Mouse (Mus musculus): ENCODE data around the gene Myo1d. TPM values are rescaled to one million over a fixed set of nuclear protein-coding genes. Genes with fewer than 3 reads are reported as not detected.

Myo1d gene
- polyA plus RNA-seq, 1 experiment: 6.4 TPM

GRCm38 (mm10) chr11:80546233-80546632 lies 233.6 kb downstream of the Myo1d start:
- Histone ChIP-seq H3K4me3 (replicated peaks; ENCODE audit: control insufficient read depth, low read depth, low read length) (no peak overlapping the region), H3K27ac (ENCODE audit: control insufficient read depth, insufficient read depth, low read depth, low read length, poor library complexity) (no peak overlapping the region), H3K4me1 (ENCODE audit: control insufficient read depth, insufficient read depth, low read length) (no peaks in the 10 kb centered on the region; the same call in 1 of the 2 replicates)
- TF ChIP-seq POLR2A (IDR thresholded peaks at IDR 0.05; ENCODE audit: borderline replicate concordance, control insufficient read depth, low read depth, low read length) (no peak), CTCF (IDR thresholded peaks at IDR 0.05; ENCODE audit: control insufficient read depth, insufficient read depth, low read length) (no peak)
- WGBS: 68% methylated on average over 2 of the region's 2 CpGs

- WGBS: 42% methylated on average over 4 of the region's 4 CpGs
- Histone ChIP-seq H3K4me3 (replicated peaks; ENCODE audit: control insufficient read depth, low read depth, low read length) (no peak overlapping the region), H3K4me1 (ENCODE audit: control insufficient read depth, insufficient read depth, low read length) (no peaks in the 10 kb centered on the region), H3K27ac (ENCODE audit: control insufficient read depth, insufficient read depth, low read depth, low read length, poor library complexity) (no peak overlapping the region)
- no peak for TF ChIP-seq POLR2A (IDR thresholded peaks at IDR 0.05; ENCODE audit: borderline replicate concordance, control insufficient read depth, low read depth, low read length)
- TF ChIP-seq CTCF (IDR thresholded peaks at IDR 0.05; ENCODE audit: control insufficient read depth, insufficient read depth, low read length): no peak
Measured at GRCm38 (mm10) chr11:80539056-80539455, 240.8 kb downstream of the Myo1d start.

GRCm38 (mm10) chr11:80532966-80533365 lies 246.9 kb downstream of the Myo1d start:
- H3K4me3 ChIP-seq (replicated peaks; ENCODE audit: control insufficient read depth, low read depth, low read length): no peak overlapping the region
- no peaks in the 10 kb centered on the region; the same call in 1 of the 2 replicates for H3K4me1 ChIP-seq (ENCODE audit: control insufficient read depth, insufficient read depth, low read length)
- H3K27ac ChIP-seq (ENCODE audit: control insufficient read depth, insufficient read depth, low read depth, low read length, poor library complexity): no peak overlapping the region
- 23% methylated on average over 1 of the region's 1 CpGs for WGBS
- TF ChIP-seq CTCF (IDR thresholded peaks at IDR 0.05; ENCODE audit: control insufficient read depth, insufficient read depth, low read length) (no peak), POLR2A (IDR thresholded peaks at IDR 0.05; ENCODE audit: borderline replicate concordance, control insufficient read depth, low read depth, low read length) (no peak)

- Histone ChIP-seq H3K4me1 (ENCODE audit: control insufficient read depth, insufficient read depth, low read length) (no peaks in the 10 kb centered on the region; the same call in 1 of the 2 replicates), H3K4me3 (replicated peaks; ENCODE audit: control insufficient read depth, low read depth, low read length) (no peak overlapping the region), H3K27ac (ENCODE audit: control insufficient read depth, insufficient read depth, low read depth, low read length, poor library complexity) (no peak overlapping the region)
- TF ChIP-seq CTCF (IDR thresholded peaks at IDR 0.05; ENCODE audit: control insufficient read depth, insufficient read depth, low read length) (no peak), POLR2A (IDR thresholded peaks at IDR 0.05; ENCODE audit: borderline replicate concordance, control insufficient read depth, low read depth, low read length) (no peak)
- WGBS: 81% methylated on average over 8 of the region's 8 CpGs
Measured at GRCm38 (mm10) chr11:80529149-80529548, 250.7 kb downstream of the Myo1d start.

- peak; percentile 46; the same call in 1 of the 2 replicates for TF ChIP-seq CTCF (IDR thresholded peaks at IDR 0.05; ENCODE audit: control insufficient read depth, insufficient read depth, low read length)
- no peak for TF ChIP-seq POLR2A (IDR thresholded peaks at IDR 0.05; ENCODE audit: borderline replicate concordance, control insufficient read depth, low read depth, low read length)
- H3K27ac ChIP-seq (ENCODE audit: control insufficient read depth, insufficient read depth, low read depth, low read length, poor library complexity): no peak overlapping the region
- no peak overlapping the region for H3K4me3 ChIP-seq (replicated peaks; ENCODE audit: control insufficient read depth, low read depth, low read length)
- H3K4me1 ChIP-seq (ENCODE audit: control insufficient read depth, insufficient read depth, low read length): peaks cover 7% of the 10 kb centered on the region
Measured at GRCm38 (mm10) chr11:80527697-80528096, 252.1 kb downstream of the Myo1d start.

GRCm38 (mm10) chr11:80524213-80524612 lies 255.6 kb downstream of the Myo1d start:
- H3K4me3 ChIP-seq (replicated peaks; ENCODE audit: control insufficient read depth, low read depth, low read length): no peak overlapping the region
- H3K27ac ChIP-seq (ENCODE audit: control insufficient read depth, insufficient read depth, low read depth, low read length, poor library complexity): no peak overlapping the region
- no peak for TF ChIP-seq POLR2A (IDR thresholded peaks at IDR 0.05; ENCODE audit: borderline replicate concordance, control insufficient read depth, low read depth, low read length)
- 42% methylated on average over 5 of the region's 5 CpGs for WGBS
- H3K4me1 ChIP-seq (ENCODE audit: control insufficient read depth, insufficient read depth, low read length): peaks cover 8% of the 10 kb centered on the region

- 56% methylated on average over 4 of the region's 4 CpGs for WGBS
- H3K4me1 ChIP-seq (ENCODE audit: control insufficient read depth, insufficient read depth, low read length): peaks cover 8% of the 10 kb centered on the region
- TF ChIP-seq POLR2A (IDR thresholded peaks at IDR 0.05; ENCODE audit: borderline replicate concordance, control insufficient read depth, low read depth, low read length) (no peak), CTCF (IDR thresholded peaks at IDR 0.05; ENCODE audit: control insufficient read depth, insufficient read depth, low read length) (no peak)
Measured at GRCm38 (mm10) chr11:80523410-80523809, 256.4 kb downstream of the Myo1d start.

GRCm38 (mm10) chr11:80522852-80523251 lies 257.0 kb downstream of the Myo1d start:
- 12% methylated on average over 2 of the region's 2 CpGs for WGBS
- TF ChIP-seq POLR2A (IDR thresholded peaks at IDR 0.05; ENCODE audit: borderline replicate concordance, control insufficient read depth, low read depth, low read length): no peak
- no peak for TF ChIP-seq CTCF (IDR thresholded peaks at IDR 0.05; ENCODE audit: control insufficient read depth, insufficient read depth, low read length)
- H3K4me3 ChIP-seq (replicated peaks; ENCODE audit: control insufficient read depth, low read depth, low read length): no peak overlapping the region
- H3K4me1 ChIP-seq (ENCODE audit: control insufficient read depth, insufficient read depth, low read length): peaks cover 8% of the 10 kb centered on the region
- H3K27ac ChIP-seq (ENCODE audit: control insufficient read depth, insufficient read depth, low read depth, low read length, poor library complexity): peak overlapping the region; percentile 68; the same call in 1 of the 2 replicates

More at GRCm38 (mm10) chr11:80523410-80523809, 256.4 kb downstream of the Myo1d start:
- Histone ChIP-seq H3K27ac (ENCODE audit: control insufficient read depth, insufficient read depth, low read depth, low read length, poor library complexity) (peak overlapping the region; percentile 29; the same call in 1 of the 2 replicates), H3K4me3 (replicated peaks; ENCODE audit: control insufficient read depth, low read depth, low read length) (no peak overlapping the region)

GRCm38 (mm10) chr11:80521148-80521547 lies 258.7 kb downstream of the Myo1d start:
- Histone ChIP-seq H3K4me3 (replicated peaks; ENCODE audit: control insufficient read depth, low read depth, low read length) (no peak overlapping the region), H3K27ac (ENCODE audit: control insufficient read depth, insufficient read depth, low read depth, low read length, poor library complexity) (no peak overlapping the region), H3K4me1 (ENCODE audit: control insufficient read depth, insufficient read depth, low read length) (peaks cover 8% of the 10 kb centered on the region)
- WGBS: 66% methylated on average over 2 of the region's 2 CpGs
- TF ChIP-seq CTCF (IDR thresholded peaks at IDR 0.05; ENCODE audit: control insufficient read depth, insufficient read depth, low read length): no peak
- TF ChIP-seq POLR2A (IDR thresholded peaks at IDR 0.05; ENCODE audit: borderline replicate concordance, control insufficient read depth, low read depth, low read length): no peak
